Mouse (Mus musculus) C2C12 (cell line): ENCODE data around the gene Acp7.

Experiments used
- CTCF ChIP-seq: IDR thresholded peaks from one replicate; pipeline ENCODE4 v1.5.1; 2011; ENCODE audit not compliant: control insufficient read depth, insufficient read depth, insufficient read length
- MAX ChIP-seq: IDR thresholded peaks from one replicate; pipeline ENCODE4 v1.6.1; 2011; ENCODE audit warnings: mild to moderate bottlenecking, control low read depth

GRCm38 (mm10) chr7:28558486-28558885 lies 72.6 kb downstream of the Acp7 start:
- TF ChIP-seq MAX, result no peak
- TF ChIP-seq CTCF, result no peak
